Mouse (Mus musculus): ENCODE results near the gene Pbx4.

GRCm38 (mm10) chr8:69850926-69851506 lies 18.7 kb downstream of the Pbx4 start:
- TF ChIP-seq CTCF (IDR thresholded peaks at IDR 0.05; ENCODE audit: control insufficient read depth, insufficient read depth, low read length) (no peak), POLR2A (IDR thresholded peaks at IDR 0.05; ENCODE audit: borderline replicate concordance, control insufficient read depth, low read depth, low read length) (no peak)

All from bone marrow, adult 2 months (tissue).